Mouse (Mus musculus) erythroblast, embryonic 14.5 days (primary cell): ENCODE data around the gene Ksr1.

ENCODE experiments used
- GATA1 ChIP-seq: IDR thresholded peaks from 2 replicates; pipeline ENCODE4 v1.6.1; 2012; ENCODE audit warnings: low read length, inconsistent platforms, mixed read lengths
- TAL1 ChIP-seq: IDR thresholded peaks from 3 replicates; pipeline ENCODE4 v1.6.1; 2012; ENCODE audit warnings: low read length, inconsistent platforms, mixed read lengths

DNA sequence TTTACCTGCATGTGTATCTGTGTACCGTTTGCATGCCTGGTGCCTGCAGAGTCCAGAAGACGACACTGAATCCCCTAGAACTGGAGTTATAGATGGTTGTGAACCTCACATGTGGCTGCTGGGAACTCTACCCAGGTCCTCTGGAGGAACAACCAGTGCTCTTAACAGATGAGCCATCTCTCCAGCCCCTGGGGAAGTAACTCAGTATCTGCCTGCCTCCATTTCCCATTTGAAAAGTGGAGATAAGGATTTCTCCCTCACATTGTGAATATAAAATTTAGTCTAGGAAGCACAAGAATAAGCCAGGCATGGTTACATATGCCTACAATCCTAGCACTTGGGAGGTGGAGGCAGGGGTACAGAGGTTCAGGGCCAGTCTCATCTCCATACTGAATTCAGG, 44.0 kb upstream of the Ksr1 start:
- TF ChIP-seq GATA1, result no peak
- no peak for TF ChIP-seq TAL1
